Mouse (Mus musculus): ENCODE results near the gene Arhgdia. TPM values are rescaled to one million over a fixed set of nuclear protein-coding genes. Genes with fewer than 3 reads are reported as not detected.
A peak's percentile ranks its signal among the peaks of the same experiment; 100 is the strongest.
"Not testable (repeated sequence)": the region's sequence is repeated elsewhere in the genome, so short reads cannot be mapped to it uniquely, and the experiment has no call there.

Gene Arhgdia
- polyA plus RNA-seq, 1 experiment from 2014 or later: 555 TPM

- H3K4me3 ChIP-seq: peak overlapping the region; percentile 99
- H3K9ac ChIP-seq: peak overlapping the region; percentile 84
- H3K4me2 ChIP-seq (replicated peaks): peak overlapping the region; percentile 80
- no peak for ATAC-seq (ENCODE audit: low FRiP score, low read depth)
- H3K4me1 ChIP-seq: peaks cover 26% of the 10 kb centered on the region
- H3K36me3 ChIP-seq: peaks cover 50% of the 10 kb centered on the region
- no peak overlapping the region for H3K27ac ChIP-seq
- H3K9me3 ChIP-seq: no peaks in the 10 kb centered on the region
- WGBS: 46% methylated on average over 5 of the region's 5 CpGs
- H3K27me3 ChIP-seq: no peaks in the 10 kb centered on the region
Measured at GRCm38 (mm10) chr11:120574278-120574600, 7.2 kb downstream of the Arhgdia start.

- H3K4me3 ChIP-seq: peak overlapping the region; percentile 99
- peak overlapping the region; percentile 94 for H3K27ac ChIP-seq
- no peak for ATAC-seq (ENCODE audit: low FRiP score, low read depth)
- peaks cover 49% of the 10 kb centered on the region for H3K36me3 ChIP-seq
- H3K9ac ChIP-seq: peak overlapping the region; percentile 84
- peak overlapping the region; percentile 80 for H3K4me2 ChIP-seq (replicated peaks)
- under 1% methylated on average over 23 of the region's 23 CpGs for WGBS
- H3K27me3 ChIP-seq: no peaks in the 10 kb centered on the region
- H3K9me3 ChIP-seq: no peaks in the 10 kb centered on the region
- H3K4me1 ChIP-seq: peaks cover 24% of the 10 kb centered on the region
Measured at GRCm38 (mm10) chr11:120573585-120574277, 7.7 kb downstream of the Arhgdia start.

DNA sequence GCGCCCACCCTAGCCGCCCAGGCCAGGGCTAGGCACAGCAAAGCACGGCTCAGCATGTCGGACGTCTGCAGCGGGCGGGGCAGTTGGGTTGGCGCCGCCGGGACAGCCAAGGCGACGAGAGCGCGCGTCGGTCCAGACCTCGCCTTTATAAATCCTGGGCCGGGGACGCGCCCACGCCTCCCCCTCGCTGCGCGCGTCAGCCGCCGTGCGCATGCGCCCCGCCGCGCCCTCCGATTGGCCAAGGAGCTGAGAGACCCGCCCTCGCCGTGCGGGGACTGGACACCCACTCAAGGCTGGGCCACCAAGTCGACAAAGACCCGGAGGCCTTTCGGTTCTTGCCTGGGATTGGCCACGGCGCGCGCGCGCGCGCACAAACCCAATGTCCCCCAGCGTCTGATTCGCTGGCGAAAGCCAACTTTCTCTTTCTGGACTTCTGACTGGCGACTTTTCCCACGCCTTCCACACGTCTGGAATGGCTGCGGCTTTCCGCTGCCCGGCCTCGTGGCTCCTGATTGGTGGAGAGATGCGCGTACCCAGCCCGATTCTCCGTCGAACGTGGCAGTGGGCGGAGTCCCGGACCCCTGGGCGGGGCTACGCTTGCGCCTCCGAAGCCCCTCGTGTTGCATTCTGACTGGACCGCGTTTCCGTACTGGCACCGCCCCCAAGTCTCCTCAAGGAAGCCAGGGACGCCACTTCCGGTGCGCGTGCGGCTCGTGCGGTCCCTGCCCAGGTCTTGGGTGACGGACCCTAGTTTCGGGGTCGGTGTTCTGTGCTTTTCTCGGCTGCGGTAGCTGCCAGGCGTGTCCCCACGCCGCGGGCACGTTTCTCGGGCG, 8.5 kb downstream of the Arhgdia start, which contains the start of gene P4hb:
TSS of gene P4hb (minus strand) at position 502 of the 833 bp plus-strand sequence.
- Histone ChIP-seq H3K27ac (peak within 1 kb of the TSS; percentile 94), H3K9me3 (no peaks in the 10 kb centered on the region), H3K4me1 (peaks cover 24% of the 10 kb centered on the region), H3K9ac (peak within 1 kb of the TSS; percentile 99), H3K36me3 (peaks cover 49% of the 10 kb centered on the region), H3K4me3 (peak within 1 kb of the TSS; percentile 99), H3K27me3 (no peaks in the 10 kb centered on the region), H3K4me2 (replicated peaks) (peak within 1 kb of the TSS; percentile 95)
- peak; percentile 96 for ATAC-seq (ENCODE audit: low FRiP score, low read depth)
- WGBS: under 1% methylated on average over 92 of the region's 94 CpGs

GRCm38 (mm10) chr11:120572417-120572751, 9.0 kb downstream of the Arhgdia start:
- WGBS: under 1% methylated on average over 20 of the region's 24 CpGs
- Histone ChIP-seq H3K36me3 (peaks cover 49% of the 10 kb centered on the region), H3K4me3 (peak overlapping the region; percentile 99), H3K9me3 (no peaks in the 10 kb centered on the region), H3K27ac (peak overlapping the region; percentile 85), H3K4me1 (peaks cover 24% of the 10 kb centered on the region), H3K27me3 (no peaks in the 10 kb centered on the region), H3K4me2 (replicated peaks) (peak overlapping the region; percentile 95), H3K9ac (peak overlapping the region; percentile 99)
- ATAC-seq (ENCODE audit: low FRiP score, low read depth): peak; percentile 26; the same call in 1 of the 2 replicates

- Histone ChIP-seq H3K4me1 (peaks cover 26% of the 10 kb centered on the region), H3K4me3 (peak overlapping the region; percentile 99), H3K36me3 (peaks cover 49% of the 10 kb centered on the region), H3K9ac (peak overlapping the region; percentile 99), H3K9me3 (no peaks in the 10 kb centered on the region), H3K4me2 (replicated peaks) (peak overlapping the region; percentile 95), H3K27ac (peak overlapping the region; percentile 85), H3K27me3 (no peaks in the 10 kb centered on the region)
- 10% methylated on average over 11 of the region's 11 CpGs for WGBS
- no peak for ATAC-seq (ENCODE audit: low FRiP score, low read depth)
Measured at GRCm38 (mm10) chr11:120571754-120572416, 9.5 kb downstream of the Arhgdia start.

DNA sequence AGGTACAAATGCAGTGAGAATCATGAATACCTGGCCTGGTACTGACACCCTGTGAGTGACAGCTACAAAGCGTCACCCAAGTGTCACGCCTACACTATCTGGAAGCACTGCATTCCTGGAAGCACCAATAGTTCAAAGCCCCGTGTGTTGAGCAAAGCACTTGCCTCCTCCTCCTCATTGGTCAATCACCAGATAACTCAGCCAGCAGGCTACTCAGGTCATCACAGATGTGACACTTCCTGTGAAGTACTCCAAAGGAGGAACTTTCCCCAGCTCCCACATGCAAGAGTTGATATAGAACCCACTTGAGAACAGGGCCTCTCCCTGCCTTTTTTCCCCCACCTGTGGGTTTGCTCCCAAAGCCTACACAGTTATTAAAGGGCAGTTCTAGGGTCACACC, 10.3 kb downstream of the Arhgdia start:
- Histone ChIP-seq H3K9me3 (no peaks in the 10 kb centered on the region), H3K4me3 (peak overlapping the region; percentile 99), H3K9ac (peak overlapping the region; percentile 99), H3K4me1 (peaks cover 29% of the 10 kb centered on the region), H3K27me3 (no peaks in the 10 kb centered on the region), H3K27ac (no peak overlapping the region), H3K4me2 (replicated peaks) (peak overlapping the region; percentile 95), H3K36me3 (peaks cover 53% of the 10 kb centered on the region)
- 75% methylated on average over 3 of the region's 3 CpGs for WGBS
- ATAC-seq (ENCODE audit: low FRiP score, low read depth): no peak

GRCm38 (mm10) chr11:120568324-120568723, 13.1 kb downstream of the Arhgdia start:
- Histone ChIP-seq H3K4me2 (replicated peaks) (no peak overlapping the region), H3K4me1 (peaks cover 22% of the 10 kb centered on the region), H3K4me3 (no peak overlapping the region), H3K36me3 (peaks cover 81% of the 10 kb centered on the region), H3K27ac (no peak overlapping the region), H3K27me3 (no peaks in the 10 kb centered on the region), H3K9me3 (no peaks in the 10 kb centered on the region), H3K9ac (0 out of 2 replicates have a peak overlapping the region, but pooled peaks have one; percentile 35)
- 95% methylated on average over 6 of the region's 6 CpGs for WGBS
- ATAC-seq (ENCODE audit: low FRiP score, low read depth): no peak

DNA sequence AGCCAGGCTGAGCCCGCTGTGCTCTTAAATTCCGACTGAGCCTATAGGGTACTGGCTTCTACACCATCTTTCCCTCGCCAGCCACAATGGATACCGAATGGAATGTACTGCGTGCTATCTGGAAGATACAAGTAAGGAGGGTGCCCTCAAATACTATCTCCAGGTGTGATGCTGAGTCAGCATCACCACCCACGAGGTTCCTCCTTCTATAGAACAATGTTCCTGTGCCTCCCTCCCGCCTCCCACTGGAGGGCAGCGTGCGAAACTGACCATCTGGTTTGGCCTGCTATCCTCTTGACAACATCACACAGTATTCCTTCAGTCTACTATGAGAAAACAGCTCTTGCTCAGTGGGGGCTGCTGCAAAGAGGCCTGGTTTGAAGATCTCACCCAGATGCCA, 16.3 kb downstream of the Arhgdia start:
- H3K27me3 ChIP-seq: no peaks in the 10 kb centered on the region
- 87% methylated on average over 9 of the region's 9 CpGs for WGBS
- no peak overlapping the region for H3K27ac ChIP-seq
- H3K4me1 ChIP-seq: 0 out of 2 replicates have a peak, but pooled peaks cover 5% of the 10 kb centered on the region
- peaks cover 98% of the 10 kb centered on the region for H3K36me3 ChIP-seq
- no peak overlapping the region for H3K9ac ChIP-seq
- no peak for ATAC-seq (ENCODE audit: low FRiP score, low read depth)
- H3K4me2 ChIP-seq (replicated peaks): no peak overlapping the region
- H3K4me3 ChIP-seq: no peak overlapping the region
- no peaks in the 10 kb centered on the region for H3K9me3 ChIP-seq

GRCm38 (mm10) chr11:120562949-120563348, 18.5 kb downstream of the Arhgdia start:
- ATAC-seq (ENCODE audit: low FRiP score, low read depth): no peak
- no peaks in the 10 kb centered on the region for H3K9me3 ChIP-seq
- no peak overlapping the region for H3K9ac ChIP-seq
- H3K4me2 ChIP-seq (replicated peaks): no peak overlapping the region
- peaks cover 94% of the 10 kb centered on the region for H3K36me3 ChIP-seq
- H3K27me3 ChIP-seq: no peaks in the 10 kb centered on the region
- no peak overlapping the region for H3K4me3 ChIP-seq
- 96% methylated on average over 13 of the region's 13 CpGs for WGBS
- H3K27ac ChIP-seq: no peak overlapping the region
- H3K4me1 ChIP-seq: 0 out of 2 replicates have a peak, but pooled peaks cover 5% of the 10 kb centered on the region

GRCm38 (mm10) chr11:120560952-120561728, 20.3 kb downstream of the Arhgdia start:
- H3K4me2 ChIP-seq (replicated peaks): no peak overlapping the region
- H3K27me3 ChIP-seq: no peaks in the 10 kb centered on the region
- no peak overlapping the region for H3K4me3 ChIP-seq
- H3K9ac ChIP-seq: no peak overlapping the region
- H3K27ac ChIP-seq: peak overlapping the region; percentile 22; the same call in 1 of the 2 replicates
- 90% methylated on average over 13 of the region's 13 CpGs for WGBS
- no peak for ATAC-seq (ENCODE audit: low FRiP score, low read depth)
- H3K4me1 ChIP-seq: no peaks in the 10 kb centered on the region
- H3K36me3 ChIP-seq: peaks cover 83% of the 10 kb centered on the region
- peaks cover 8% of the 10 kb centered on the region; the same call in 1 of the 2 replicates for H3K9me3 ChIP-seq

- H3K9me3 ChIP-seq; H3K4me1 ChIP-seq; H3K4me3 ChIP-seq; H3K9ac ChIP-seq; H3K4me2 ChIP-seq (replicated peaks); ATAC-seq (ENCODE audit: low FRiP score, low read depth); H3K27ac ChIP-seq; H3K27me3 ChIP-seq: not testable (repeated sequence)
- 89% methylated on average over 6 of the region's 6 CpGs for WGBS
- peaks cover 60% of the 10 kb centered on the region for H3K36me3 ChIP-seq
Measured at GRCm38 (mm10) chr11:120558843-120559242, 22.6 kb downstream of the Arhgdia start.

All from limb, embryonic 13.5 days (tissue).